Mouse (Mus musculus): ENCODE measurements around the gene Cyb5d1. TPM values are rescaled to one million over a fixed set of nuclear protein-coding genes. Genes with fewer than 3 reads are reported as not detected.

The Cyb5d1 gene
- total RNA-seq, 2 experiments from 2014 or later: 37.9 to 39.8 TPM

DNA sequence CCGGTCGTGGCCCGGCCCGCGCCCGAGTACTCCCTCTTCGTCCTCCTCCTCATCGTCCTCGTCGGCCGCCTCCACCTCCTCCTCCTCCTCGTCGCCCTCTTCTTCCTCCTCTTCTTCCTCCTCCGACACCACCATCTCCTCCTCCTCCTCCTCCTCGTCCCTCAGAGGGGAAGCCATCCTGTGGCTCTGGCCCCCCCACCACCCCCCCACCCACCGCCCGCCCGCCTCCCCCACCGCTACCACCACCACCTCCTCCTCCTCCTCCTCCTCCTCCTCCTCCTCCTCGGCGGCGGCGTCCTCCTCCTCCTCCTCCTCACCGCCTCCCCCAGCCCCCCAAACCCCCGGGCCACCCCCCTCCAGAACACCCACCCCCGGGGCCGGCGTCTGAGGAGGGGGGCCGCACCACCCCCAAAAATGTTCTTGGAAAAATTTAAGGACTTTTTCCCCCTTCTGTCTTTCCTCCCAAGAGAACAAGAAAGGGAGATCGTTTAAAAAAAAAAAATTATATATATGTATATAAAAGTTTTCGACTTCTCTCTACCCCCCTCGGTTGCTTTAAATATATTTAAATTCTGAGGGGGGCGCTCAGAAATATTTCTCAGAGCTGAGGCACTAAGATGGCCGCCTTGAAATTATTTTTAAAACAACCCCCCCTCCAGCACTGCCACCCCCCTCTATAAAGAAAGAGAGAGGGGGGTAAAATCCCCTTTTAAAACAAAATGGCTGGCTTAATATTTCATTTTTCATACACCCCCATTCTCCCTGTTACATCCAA is 26.0 kb downstream of the Cyb5d1 start, which contains the start of gene Chd3:
Gene Chd3 (minus strand): TSS at position 192 of the 775 bp plus-strand sequence.
- no peak for DNase-seq (ENCODE audit: extremely low spot score in 1 of 2, low spot score in 2 of 2)
- intact Hi-C loops (cut with DNase I): loop anchor here (5.0 kb wide), 1 partner anchor 37 kb away; no protein-coding TSS in a partner anchor

DNA sequence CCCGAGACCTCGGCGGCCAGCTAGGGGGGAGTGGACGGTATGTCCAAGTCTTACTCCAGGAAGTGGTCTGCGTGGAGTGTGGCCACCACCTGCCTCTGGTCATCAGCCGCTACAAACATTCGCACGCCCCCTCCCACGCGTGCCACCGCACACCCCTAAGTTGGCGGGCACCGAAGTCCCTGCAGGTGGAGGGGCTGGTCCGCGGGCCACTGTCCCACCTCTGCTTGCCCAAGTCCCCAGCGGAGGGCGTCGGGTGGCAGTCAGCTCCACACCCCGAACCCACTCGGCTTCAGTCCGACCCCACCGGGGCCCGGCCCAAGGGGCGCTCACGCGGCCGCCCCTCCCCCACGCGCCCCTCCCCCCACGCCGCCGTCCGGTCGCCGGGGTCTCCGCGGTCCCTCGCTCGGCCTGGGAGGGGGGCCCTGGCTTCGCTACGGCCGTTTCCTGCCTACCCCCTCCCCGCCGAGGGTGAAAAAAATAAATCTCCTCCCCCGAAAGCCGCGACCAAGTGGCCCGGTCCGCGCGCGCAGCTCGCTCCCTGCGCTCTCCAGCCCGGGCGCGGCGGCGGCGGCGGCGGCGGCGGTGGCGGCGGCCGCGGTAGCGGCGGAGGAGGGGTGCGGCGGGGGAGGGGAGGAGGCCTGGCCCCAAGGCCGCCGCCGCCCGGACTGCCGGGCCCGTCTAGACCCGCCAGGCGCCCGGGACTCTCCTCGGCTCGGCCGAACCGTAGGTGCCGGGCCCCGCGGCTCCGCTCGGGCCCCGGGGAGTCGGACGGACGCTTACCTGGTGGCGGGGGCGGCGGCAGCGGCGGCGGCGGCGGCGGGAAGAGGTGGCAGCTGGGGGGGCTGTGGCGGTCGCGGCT is 26.8 kb downstream of the Cyb5d1 start:
- intact Hi-C loops (cut with DNase I): loop anchor here (5.0 kb wide), 1 partner anchor 36 kb away; no protein-coding TSS in a partner anchor
- DNase-seq (ENCODE audit: extremely low spot score in 1 of 2, low spot score in 2 of 2): peak in 1 of 2 experiments; percentile 74

DNA sequence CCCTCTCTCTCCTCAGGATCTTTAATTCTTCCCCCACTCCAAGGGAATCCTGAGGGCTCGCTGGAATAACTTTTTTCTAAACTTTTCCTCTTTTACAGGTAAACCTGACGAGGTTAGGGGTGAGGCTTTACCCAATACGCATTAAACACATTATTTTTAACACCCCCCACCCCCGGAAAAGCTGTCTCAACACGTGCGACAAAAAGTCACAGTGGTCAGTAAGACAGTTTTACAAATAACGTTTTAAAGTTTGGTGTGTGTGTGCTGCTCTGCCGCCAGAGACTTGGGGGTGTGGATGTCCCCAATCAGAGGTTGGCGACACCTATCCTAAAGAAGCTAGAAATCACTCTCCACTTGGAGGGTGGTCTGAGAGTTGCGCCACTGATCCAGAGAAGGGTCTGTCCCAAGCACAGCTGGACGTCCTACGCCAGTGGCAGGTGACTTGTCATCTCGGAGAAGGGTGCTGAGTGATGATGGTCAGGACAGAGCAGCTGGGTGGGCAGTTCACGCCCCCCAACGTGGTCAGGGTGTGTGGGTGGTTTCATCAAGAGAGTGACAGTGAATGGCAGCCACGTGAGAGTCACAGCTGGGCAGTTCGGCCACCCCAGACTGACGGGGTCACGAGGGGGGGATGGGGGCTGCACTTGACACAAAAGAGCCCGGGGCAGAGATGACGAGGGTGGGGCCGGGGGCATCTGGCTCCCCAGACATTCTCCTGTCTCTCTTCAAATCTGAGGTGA is 27.6 kb downstream of the Cyb5d1 start:
- intact Hi-C loops (cut with DNase I): loop anchor here (5.0 kb wide), 1 partner anchor 35 kb away; no protein-coding TSS in a partner anchor

DNA sequence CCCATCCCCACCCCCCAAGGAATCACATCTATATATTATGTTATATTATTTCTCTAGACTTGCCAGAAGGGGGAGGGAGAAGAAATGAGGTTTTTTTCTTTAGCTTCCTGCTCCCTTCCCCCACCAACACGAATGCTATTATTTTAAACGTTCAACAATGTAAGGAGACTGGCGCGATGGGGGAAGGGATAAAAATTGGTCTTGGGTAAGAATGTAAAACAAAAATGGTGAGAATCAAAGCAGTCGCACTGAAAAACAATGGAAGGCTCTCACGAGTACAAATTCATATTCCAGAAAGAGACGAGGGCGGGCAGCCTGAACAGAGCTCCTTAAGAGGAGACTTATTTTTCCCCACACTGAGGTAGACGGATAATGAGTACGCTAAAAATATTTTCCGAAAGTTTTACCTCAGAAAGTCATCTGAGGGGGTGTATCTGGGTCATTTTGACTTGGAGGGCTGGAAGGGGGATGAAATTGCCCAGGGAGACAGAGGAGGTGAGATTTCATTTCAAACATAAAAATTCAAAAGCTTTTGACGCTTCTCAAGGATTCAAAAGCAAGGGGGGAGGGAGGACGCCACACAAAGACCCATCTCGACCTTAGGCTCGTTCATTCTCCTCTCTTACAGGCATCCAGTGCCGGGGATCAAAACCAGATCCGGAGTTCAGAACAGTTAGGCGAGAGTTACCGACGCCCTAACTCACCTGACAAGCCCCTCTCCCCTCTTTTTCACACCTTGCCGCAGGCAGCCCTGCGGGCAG is 28.4 kb downstream of the Cyb5d1 start:
- DNase-seq (ENCODE audit: extremely low spot score in 1 of 2, low spot score in 2 of 2): no peak

More for the DNA sequence above, 27.6 kb downstream of the Cyb5d1 start:
- DNase-seq (ENCODE audit: extremely low spot score in 1 of 2, low spot score in 2 of 2): peak in 1 of 2 experiments; percentile 68

DNA sequence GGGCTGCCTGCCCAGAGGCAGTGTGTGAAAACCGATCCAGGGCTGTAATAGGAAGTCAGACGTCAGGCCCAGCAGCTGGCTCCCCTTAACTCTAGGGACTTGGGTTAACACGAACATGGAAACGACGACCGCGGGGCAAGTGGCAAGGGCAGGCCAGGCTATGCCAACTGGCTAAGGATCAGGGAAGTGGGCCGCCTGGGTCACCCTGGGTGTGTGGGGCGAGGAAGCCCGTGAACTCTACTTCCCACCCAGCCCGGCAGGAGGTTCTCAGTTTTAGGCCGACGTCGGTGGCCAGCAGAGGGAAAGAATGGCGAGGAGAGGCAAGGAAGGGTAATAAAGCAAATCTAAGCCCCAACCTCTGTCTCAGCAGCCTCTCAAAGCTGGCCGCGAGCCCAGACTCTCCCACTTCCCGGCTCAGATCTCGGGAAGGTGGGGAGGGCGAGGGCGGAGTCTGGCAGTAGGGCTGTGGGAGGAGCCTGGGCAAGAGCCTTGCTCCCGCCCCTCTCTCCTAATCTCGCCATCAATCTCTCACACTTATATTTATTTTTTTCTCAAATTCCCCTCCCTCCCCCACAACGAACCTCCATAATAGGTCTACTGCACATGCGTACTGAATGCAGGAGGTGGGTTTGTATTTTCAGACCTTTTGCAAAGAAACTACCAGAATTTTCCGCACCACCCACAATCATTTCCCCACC is 29.1 kb downstream of the Cyb5d1 start:
- peak; percentile 95 to 99 for DNase-seq (ENCODE audit: extremely low spot score in 1 of 2, low spot score in 2 of 2)
- intact Hi-C loops (cut with DNase I): loop anchor here (5.0 kb wide), 1 partner anchor 34 kb away; no protein-coding TSS in a partner anchor

More for the DNA sequence above, 28.4 kb downstream of the Cyb5d1 start:
- intact Hi-C loops (cut with DNase I): loop anchor here (5.0 kb wide), 1 partner anchor 35 kb away; no protein-coding TSS in a partner anchor

DNA sequence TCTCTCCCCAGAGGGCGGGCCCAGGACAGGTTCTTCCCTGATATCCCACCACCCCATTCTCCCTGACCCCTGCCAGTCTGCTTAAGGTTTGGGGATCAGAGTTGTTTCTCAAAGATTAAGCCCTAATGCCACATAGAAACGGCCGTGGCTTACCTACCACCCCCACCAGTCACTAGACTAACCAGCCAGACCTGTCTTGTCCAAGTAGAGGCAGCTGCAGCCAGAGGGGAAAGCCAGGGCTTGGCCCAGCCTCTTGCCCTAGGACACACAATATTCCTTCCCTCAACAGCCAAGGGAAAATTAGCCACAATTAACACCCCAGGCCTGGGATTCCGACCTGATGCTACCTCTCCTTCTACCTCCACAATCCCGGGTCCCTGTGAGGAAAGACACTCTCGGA is 29.7 kb downstream of the Cyb5d1 start:
- no peak for DNase-seq (ENCODE audit: extremely low spot score in 1 of 2, low spot score in 2 of 2)
- intact Hi-C loops (cut with DNase I): loop anchor here (5.0 kb wide), 1 partner anchor 33 kb away; no protein-coding TSS in a partner anchor

DNA sequence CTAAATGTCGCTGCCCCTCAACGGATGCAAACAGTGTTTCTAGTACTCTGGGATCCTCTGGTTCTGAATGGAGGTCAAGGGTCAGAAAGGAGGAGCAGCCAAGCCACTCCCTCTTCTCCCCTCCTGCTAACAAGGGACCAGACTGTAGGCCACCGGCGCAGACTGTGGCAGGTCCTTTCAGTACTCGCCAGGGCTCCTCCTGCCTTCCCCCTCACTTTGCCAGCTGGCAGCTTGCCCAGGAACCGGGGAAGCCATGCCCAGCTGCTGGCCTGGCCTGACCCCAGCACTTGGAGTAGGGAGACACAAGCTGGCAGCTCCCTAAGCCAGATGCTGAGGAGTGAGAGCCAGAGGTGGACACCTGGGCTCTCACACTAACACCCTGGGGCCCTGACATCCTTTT is 30.5 kb downstream of the Cyb5d1 start:
- intact Hi-C loops (cut with DNase I): loop anchor here (5.0 kb wide), 1 partner anchor 33 kb away; no protein-coding TSS in a partner anchor
- DNase-seq (ENCODE audit: extremely low spot score in 1 of 2, low spot score in 2 of 2): peak; percentile 92 to 98

DNA sequence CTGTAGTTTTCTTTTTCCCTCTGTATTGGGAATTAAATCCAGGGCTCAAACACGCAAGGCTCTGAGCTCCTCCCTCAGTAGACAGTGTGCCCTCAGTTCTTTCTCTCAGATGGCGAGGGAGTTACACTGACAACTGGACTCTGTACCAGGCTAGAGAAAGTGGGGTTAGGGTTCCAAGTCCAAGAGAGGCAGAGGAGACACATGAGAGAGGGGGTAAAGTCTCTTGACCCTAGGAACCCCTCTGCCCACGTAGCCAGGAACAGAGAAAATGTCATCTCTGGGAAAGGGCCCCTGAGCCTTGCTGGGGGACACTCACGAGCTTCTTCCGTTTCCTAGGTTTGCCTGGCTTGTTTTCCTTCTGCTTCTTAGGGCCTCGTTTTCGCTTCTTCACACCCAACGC is 31.1 kb downstream of the Cyb5d1 start:
- DNase-seq (ENCODE audit: extremely low spot score in 1 of 2, low spot score in 2 of 2): no peak
- intact Hi-C loops (cut with DNase I): no loop called here

DNA sequence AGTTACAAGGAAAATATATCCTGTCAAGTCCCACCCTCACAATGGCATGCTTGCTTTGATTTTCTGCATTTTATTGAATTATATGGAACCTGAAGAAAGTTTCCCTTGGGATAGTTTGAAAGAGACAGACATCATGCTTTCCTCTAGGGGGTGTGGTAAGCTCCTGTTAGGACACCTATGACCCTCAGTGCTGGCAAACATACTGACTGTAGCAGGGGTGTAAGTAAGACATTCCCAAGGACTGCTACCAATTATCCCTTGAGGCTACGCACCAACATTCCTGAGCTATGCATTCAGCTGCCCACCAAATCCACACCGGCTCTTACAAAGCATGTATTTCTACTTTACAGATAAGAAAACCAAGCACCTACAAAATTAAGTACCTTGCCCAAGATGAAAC is 33.0 kb downstream of the Cyb5d1 start:
- intact Hi-C loops (cut with DNase I): loop anchor here (2.0 kb wide), 1 partner anchor 14 kb away; no protein-coding TSS in a partner anchor
- DNase-seq (ENCODE audit: extremely low spot score in 1 of 2, low spot score in 2 of 2): no peak

DNA sequence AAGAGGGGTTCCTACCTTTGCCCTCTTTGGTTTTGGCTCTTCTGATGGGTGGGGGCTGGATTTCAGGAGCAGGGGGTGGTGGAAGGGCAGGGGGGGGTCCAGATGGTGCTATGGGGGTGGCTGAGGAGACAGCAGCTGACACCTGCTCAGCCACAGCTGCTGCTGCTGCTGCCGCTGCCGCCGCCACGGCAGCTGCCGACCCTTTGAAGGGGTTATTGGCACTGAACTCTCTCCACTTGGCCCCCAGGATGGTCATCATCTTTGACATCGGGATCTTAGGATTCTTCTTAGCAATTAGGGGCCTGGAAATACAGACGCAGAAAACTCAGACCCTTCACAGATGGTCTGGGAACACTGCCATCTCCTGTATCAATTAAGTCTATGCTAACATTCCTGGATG is 33.4 kb downstream of the Cyb5d1 start:
- intact Hi-C loops (cut with DNase I): loop anchor here (2.0 kb wide), 1 partner anchor 13 kb away; no protein-coding TSS in a partner anchor
- no peak for DNase-seq (ENCODE audit: extremely low spot score in 1 of 2, low spot score in 2 of 2)

DNA sequence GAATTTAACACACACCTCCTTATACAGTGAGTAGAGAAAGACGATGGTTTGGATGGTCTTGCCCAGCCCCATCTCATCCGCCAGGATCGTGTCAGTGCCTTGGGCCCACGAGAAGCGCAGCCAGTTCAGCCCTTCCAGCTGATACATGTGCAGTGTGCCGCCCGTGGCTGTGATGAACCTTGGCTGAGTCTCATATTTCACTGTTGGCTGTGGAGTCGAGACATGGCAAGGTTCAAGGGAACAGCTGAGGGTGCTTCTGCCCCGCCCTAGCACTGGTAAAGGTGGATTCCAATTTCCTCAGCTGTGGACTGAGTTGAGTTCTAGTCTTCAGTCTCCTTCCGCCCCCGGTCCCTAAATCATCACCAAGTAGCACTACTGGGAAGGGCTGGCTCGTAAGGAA is 37.7 kb downstream of the Cyb5d1 start:
- intact Hi-C loops (cut with DNase I): no loop called here
- DNase-seq (ENCODE audit: extremely low spot score in 1 of 2, low spot score in 2 of 2): no peak

DNA sequence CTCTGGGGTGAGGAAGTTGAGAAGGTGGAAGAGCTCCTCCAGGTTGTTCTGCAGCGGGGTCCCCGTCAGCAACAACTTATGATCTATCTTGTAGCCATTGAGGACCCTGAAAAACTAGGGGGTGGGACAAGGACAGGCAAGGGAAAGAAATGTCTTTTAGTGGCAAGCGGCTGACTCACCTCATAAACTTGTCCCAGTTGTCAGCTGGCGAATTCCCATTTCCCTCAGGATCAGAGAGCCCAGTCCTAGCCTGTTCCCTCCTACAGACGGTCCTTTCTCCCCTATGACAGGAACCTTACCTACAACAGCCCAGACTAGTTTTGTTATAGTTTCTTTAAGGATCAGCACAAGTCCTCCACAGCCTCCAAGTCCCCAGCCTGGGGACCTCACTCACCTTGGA is 38.9 kb downstream of the Cyb5d1 start:
- intact Hi-C loops (cut with DNase I): no loop called here
- no peak for DNase-seq (ENCODE audit: extremely low spot score in 1 of 2, low spot score in 2 of 2)

DNA sequence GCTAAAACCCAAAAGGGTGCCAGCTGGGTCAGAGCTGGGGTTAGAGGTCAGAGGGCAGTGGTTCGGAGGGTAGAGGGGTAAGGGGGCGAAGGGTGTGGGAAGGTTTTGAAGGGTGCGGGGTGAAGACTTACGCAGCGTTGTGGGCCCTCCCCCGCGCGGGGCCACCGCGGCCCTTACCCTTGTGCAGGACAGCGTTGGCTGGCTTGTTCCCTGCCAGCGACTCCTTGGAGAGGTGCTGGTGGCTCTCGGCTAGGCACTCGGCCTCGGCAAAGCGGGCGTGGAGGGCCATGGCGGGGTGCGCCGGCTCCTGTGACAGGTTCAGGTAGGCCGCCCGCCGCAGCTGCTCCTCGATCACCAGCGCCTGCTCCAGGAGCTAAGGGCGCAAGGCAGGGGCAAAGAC is 49.0 kb downstream of the Cyb5d1 start:
- no peak for DNase-seq (ENCODE audit: extremely low spot score in 1 of 2, low spot score in 2 of 2)
- intact Hi-C loops (cut with DNase I): no loop called here

Other genes starting within 250 kb of the Cyb5d1 start
- under 1 TPM; 0.45 to 0.69 TPM for gene Alox12b, start 238.6 kb downstream of the Cyb5d1 start, total RNA-seq (2021)
- 1 to 10 TPM; 3.5 to 3.6 TPM for gene Alox8, start 197.8 kb downstream of the Cyb5d1 start, total RNA-seq (2021)
- under 1 TPM; 0.49 to 0.71 TPM for gene Gucy2e, start 158.6 kb downstream of the Cyb5d1 start, total RNA-seq (2021)
- 10 to 100 TPM; 13.2 to 15.0 TPM for gene Cntrob, start 71.9 kb downstream of the Cyb5d1 start, total RNA-seq (2021)
- gene Trappc1, start 71.7 kb downstream of the Cyb5d1 start, total RNA-seq (2021): 10 to 100 TPM; 68.9 to 69.5 TPM
- 10 to 100 TPM; 12.3 to 17.9 TPM for gene Kcnab3, start 69.4 kb downstream of the Cyb5d1 start, total RNA-seq (2021)
- gene Rnf227, start 55.2 kb downstream of the Cyb5d1 start, total RNA-seq (2021): 10 to 100 TPM; 74.8 to 82.8 TPM
- gene Chd3, start 26.2 kb downstream of the Cyb5d1 start, total RNA-seq (2021): 100 to 1,000 TPM; 525 to 527 TPM
- gene Naa38, start 144 bp downstream of the Cyb5d1 start, total RNA-seq (2021): 10 to 100 TPM; 84.2 to 85.7 TPM
- gene Tmem88, start 2.6 kb upstream of the Cyb5d1 start, total RNA-seq (2021): 1 to 10 TPM; 2.8 to 3.0 TPM
- 10 to 100 TPM; 42.7 to 43.9 TPM for gene Kdm6b, start 18.0 kb upstream of the Cyb5d1 start, total RNA-seq (2021)
- 1 to 10 TPM; 4.2 to 5.7 TPM for gene Dnah2, start 153.5 kb upstream of the Cyb5d1 start, total RNA-seq (2021)
- 100 to 1,000 TPM; 147 to 154 TPM for gene Efnb3, start 164.6 kb upstream of the Cyb5d1 start, total RNA-seq (2021)
- gene Wrap53, start 184.6 kb upstream of the Cyb5d1 start, total RNA-seq (2021): 1 to 10 TPM; 6.3 to 7.6 TPM
- 10 to 100 TPM; 20.5 to 26.1 TPM for gene Trp53, start 184.7 kb upstream of the Cyb5d1 start, total RNA-seq (2021)
- gene Atp1b2, start 210.3 kb upstream of the Cyb5d1 start, total RNA-seq (2021): 100 to 1,000 TPM; 395 to 416 TPM
- gene Shbg, start 222.3 kb upstream of the Cyb5d1 start, total RNA-seq (2021): not detected
- gene Sat2, start 226.4 kb upstream of the Cyb5d1 start, total RNA-seq (2021): 10 to 100 TPM; 12.7 to 15.2 TPM
- 10 to 100 TPM; 92.0 to 99.4 TPM for gene Fxr2, start 237.4 kb upstream of the Cyb5d1 start, total RNA-seq (2021)

All from left cerebral cortex, postnatal 10 days (tissue).